Mouse (Mus musculus) kidney, adult 11 months (tissue): Measurements from ENCODE around the gene Nipal4.

ENCODE experiments used
- DNase-seq: peaks from one replicate; pipeline ENCODE4 v3.0.0; 2022

Gene Nipal4

GRCm38 (mm10) chr11:46156945-46157344 lies 9.4 kb downstream of the Nipal4 start:
- DNase-seq, result no peak

DNA sequence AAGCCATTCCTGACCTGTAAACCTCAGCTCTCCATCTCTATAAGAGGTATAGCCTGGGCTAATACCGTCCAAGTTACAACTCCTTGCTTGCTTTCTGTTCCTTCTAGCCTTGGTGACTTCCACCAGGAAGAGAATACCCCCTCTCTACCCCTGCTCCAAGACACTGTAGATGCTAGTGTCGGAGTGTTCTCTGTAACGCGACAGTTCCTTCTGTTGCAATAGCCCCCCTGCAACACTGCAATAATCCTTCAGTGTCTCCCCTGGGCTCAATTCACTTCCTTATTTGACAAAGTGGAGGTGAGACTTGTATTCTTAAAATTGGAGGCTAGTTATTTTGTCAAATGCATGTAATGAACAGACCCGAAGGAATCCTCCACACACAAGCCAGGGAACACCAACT lies 19.7 kb downstream of the Nipal4 start:
- DNase-seq, result no peak

DNA sequence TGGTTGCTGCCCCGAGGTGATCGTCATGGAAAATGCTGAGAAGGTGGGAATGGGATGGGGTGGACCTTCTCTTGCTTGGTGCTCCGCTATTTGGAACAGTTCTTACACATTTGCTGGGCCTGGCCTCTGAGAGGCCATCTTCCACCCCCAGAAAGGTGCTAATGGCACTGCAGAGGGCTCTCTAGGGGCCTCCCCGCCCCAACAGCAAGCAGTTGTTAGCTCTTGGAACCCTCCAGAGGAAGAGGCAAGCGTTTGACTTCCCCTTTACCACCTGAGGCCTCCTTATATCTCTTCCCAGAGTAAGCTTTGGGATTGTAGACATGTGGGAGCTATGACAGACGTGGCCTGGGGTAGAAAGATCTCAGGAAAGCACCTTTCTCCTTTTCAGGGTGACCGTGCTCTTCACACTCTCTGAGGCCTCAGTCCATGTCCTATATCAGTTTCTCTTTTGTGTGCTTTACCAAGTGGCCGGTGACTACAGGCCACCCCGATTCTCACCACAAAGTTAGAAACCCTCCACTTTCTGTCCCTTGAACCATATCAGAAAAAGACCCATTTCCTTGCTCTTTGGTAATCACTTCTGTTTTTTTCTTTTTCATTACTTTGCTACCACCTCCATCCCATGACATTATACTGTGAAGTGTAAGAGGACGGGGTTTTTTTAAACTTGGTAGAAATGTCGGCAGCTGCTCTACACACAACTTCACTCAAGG lies 21.0 kb downstream of the Nipal4 start:
- no peak for DNase-seq

GRCm38 (mm10) chr11:46143342-46143741 lies 23.0 kb downstream of the Nipal4 start:
- no peak for DNase-seq

- no peak for DNase-seq
Measured at GRCm38 (mm10) chr11:46134899-46135298, 31.4 kb downstream of the Nipal4 start.

DNA sequence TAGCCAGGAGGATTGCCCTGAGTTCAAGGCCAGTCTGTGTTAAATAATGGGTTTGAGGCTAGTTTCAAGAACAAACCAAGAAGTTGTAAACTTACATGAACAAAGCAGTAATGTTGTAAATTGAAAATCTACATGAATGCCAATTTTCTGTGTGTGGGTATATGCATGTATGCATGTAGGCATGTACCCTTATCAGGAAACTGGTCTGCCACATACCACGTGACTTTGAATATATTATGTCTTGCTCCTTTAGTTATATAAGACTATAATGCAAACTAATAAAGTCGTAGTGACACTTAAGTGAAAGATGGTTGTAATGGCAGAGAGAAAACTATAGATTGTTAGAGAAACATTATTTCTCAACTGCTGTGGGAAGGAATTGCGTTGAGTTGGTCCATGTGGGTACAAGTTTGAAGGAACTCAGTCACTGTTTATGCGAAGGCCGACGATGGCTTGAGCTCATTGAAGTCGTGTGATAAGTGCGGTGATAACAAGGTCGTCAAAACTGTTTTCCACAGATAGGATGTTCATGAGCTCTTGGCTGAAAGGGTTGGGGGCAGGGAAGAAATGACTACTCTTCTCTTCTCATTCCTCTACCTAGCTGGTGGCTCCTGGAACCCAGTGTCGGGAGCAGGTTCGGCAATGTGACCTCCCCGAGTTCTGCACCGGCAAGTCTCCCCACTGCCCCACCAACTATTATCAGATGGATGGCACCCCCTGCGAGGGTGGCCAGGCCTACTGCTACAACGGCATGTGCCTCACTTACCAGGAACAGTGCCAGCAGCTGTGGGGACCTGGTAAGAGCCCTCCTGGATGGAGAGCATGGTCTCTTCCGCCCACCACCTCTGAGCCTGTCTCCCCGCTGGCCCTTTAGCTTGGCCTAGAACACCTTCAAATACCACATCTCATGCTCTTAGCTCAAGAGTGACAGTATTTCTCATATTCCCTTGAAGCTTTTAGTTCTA lies 35.0 kb downstream of the Nipal4 start:
- no peak for DNase-seq

DNA sequence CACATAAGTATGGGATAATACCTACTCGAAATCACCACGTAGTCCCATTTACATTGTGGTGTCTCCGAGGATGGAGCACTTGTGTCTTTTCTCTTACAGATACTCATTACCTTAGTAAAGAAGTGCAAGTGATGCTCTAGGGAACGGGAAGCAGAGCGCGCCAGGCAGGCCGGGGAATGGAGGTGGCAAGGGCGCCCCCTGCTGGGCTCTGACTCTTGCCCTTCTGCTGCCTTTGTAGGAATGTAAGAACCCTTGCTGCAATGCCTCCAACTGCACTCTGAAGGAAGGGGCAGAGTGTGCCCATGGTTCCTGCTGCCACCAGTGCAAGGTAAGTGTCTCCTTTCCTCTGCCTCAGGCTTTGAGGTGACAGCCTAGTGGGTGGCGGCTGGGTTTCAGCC lies 37.8 kb downstream of the Nipal4 start:
- DNase-seq, result peak; percentile 44

GRCm38 (mm10) chr11:46127621-46128547 lies 38.4 kb downstream of the Nipal4 start:
- DNase-seq, result peak; percentile 36

DNA sequence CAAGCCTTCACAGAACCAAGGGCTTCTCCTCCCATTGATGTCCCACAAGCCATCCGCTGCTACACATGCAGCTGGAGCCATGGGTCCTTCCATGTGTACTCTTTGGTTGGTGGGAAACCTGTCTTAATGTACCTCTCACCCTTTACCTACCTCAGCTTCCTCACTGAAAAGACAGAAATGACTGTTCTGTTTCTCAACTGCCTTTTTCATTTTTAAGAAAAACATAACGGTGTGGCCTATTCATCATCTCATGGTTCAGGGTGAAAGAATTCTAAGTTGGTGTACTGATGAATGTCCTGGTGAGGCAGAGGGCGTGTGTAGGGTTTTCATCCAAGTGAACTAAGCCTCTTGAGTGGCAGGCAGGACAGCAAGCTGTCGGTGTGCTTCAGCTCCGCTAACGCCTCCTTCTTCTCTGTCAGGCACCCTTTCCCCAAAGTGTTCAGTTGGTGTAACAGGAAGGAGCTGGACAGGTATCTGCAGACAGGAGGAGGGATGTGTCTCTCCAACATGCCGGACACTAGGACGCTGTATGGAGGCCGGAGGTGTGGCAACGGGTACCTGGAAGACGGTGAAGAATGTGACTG lies 39.4 kb downstream of the Nipal4 start:
- DNase-seq, result no peak

DNA sequence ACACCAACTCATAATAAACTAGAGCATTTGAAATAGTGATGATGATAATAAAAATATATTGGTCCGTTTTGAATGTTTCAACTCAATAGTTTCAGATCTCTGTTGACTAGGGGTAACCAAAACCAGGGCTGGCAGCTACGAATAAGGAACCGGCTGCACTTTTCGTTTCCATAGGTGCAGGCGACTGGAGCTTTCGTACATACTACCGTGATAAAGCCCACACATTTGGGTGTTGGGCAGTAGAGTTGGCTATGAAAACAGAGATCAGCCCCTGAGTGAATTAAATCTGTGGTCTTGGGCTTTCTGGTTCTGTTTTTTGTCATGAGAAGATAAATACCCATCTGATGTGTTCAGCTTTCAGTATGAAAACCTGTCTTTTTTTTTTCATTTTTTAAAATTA lies 40.0 kb downstream of the Nipal4 start:
- no peak for DNase-seq

DNA sequence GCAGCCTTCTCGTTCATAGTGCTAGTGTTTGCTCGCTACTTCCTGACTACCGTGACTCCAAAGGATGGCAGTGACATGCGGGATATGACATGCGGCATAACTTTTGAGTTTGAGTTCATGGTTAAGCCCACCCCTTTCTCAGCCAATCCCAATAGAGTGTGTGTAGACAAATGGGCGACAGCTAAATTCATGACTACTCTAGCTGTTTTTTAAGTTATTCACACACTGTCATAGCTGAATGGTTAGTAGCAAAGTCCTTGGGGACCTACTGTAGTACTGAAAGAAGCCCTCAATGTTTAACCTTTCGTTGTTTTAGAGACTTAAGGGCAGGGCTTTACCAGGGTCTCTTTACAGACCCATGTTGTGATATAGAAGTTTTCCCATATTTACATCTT lies 40.5 kb downstream of the Nipal4 start:
- no peak for DNase-seq

DNA sequence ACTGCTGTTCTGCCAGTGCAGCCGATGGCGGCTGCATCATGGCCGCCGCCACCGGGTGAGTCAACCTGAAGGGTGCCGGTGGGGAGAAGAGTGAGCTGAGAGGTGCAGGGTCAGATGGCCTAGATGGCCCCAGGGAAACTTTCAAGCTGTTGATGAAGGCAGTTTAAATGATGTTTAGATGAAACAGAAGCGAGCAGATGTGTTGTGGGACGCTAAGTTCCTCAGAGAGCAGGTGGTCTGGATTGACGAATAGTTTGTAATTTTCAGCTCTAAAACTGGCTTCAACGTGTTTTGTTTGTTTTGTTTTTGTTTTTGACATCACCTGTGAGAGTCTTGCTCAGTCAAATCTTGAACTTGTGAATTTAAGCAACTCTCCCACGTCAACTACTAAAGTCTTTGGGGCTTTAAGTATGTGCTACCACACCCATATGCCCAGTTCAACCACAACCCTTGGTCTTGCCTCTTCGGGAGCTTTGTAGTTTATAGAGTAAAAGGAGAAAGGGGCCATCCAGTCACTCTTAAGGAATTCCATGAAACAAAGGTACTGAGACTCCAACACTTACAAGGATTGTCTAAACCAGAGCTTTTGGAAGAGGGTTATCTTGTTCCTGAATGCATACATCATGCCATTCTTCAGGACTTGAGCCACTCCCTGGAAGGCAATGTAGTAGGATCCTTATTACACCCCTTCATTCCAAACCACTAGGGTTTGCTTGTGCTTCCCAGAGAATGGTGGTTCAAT lies 41.0 kb downstream of the Nipal4 start:
- no peak for DNase-seq

DNA sequence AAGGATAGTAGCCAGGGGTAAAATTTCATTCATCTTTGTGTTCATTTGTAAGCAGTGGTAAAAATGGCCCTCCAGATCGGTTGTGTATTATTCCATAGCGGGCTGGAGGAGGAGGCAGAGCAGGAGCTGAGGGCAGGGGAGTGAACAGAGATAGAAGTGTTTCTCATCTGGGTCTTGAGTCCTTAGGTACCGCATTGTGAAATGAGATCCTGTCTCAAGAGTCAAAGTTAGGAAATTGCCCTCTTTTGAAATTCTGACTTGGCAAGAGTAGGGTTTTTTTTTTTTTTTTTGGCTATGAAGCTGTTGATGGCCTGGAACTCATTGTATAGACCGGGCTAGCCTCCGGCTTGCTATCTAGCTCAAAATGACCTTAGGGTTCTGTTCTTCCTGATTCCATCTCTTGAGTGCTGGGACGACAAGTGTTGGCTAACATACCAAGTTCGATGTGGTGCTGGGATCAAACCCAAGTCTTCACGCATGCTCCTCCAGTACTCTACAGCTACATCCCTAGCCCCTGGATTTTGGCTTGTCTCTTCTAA lies 42.9 kb downstream of the Nipal4 start:
- no peak for DNase-seq

GRCm38 (mm10) chr11:46122875-46123274 lies 43.4 kb downstream of the Nipal4 start:
- no peak for DNase-seq

- DNase-seq, result no peak
Measured at GRCm38 (mm10) chr11:46121666-46122065, 44.6 kb downstream of the Nipal4 start.

DNA sequence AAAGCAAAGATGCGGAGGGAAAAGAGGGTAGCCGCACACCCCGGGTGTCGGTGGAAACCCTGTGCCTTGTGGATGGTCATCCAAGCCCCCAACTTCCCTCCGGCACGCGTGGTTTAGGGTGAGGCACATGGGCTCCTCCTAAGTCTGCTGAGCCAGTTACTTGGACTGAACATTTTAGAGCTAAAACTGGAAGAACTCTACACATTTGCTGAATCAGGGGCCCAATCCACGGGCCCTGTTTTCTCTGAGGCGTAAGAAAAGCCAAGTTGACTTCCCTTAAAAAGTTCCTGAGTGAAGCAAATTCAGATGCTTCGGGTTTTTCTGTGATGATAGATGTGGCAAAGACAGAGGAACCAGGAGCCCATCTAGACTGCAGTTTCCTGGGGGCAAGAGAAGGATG lies 46.2 kb downstream of the Nipal4 start:
- no peak for DNase-seq

DNA sequence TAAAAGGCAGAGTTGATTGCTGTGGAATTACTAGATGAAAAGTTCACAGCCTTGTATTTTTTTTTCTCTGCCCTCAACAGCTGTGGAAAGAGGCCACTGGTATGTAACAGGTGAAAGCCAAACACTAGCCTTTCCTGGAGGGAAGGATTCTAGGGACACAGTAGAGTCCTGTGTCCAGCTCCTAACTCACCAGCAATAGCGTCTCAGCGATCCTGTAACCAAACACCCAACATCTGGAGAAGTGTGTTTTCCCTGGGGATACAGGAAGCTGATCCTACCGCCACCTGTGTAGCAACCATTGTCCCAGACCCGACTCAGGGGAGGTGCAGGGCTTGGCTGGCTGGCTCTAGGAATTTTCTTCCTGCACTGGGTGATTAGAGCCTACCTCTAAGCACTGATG lies 46.7 kb downstream of the Nipal4 start:
- no peak for DNase-seq

GRCm38 (mm10) chr11:46116510-46116909 lies 49.8 kb downstream of the Nipal4 start:
- no peak for DNase-seq

DNA sequence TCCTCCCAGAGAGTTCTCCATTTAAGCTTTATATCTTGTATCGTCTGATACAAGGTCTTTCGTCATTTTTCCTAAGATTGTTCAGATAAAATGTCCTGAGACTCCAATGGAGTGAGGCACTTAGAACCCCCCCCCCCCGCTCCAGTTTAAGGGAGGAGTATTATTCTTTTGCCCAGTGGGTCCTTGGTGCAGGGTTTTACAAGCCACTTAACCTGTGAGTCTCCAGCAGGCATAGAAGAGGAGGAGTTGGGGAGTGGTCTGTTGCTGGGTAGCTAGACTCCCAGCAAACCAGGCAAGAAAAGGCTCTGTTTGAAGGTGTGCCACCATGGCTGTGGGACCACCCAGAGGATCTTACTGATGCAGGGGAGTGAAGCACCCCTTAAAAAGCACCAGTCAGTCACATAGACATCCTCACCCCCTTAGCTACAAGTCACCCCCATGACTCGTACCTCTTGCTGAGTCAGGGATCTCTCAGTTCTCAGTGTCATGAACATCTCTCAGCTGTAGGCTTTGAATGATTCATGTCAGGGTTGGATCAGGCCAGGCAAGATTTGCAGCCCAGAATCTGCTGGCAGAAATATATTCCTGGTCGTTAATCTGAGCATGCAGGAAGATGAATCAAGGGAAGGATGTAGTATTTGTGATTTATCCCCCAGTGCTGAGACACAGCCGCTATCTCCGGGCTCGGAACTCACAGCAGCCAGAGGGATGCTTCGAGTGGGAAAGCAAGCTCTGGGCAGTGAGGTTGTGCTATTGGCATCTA lies 50.7 kb downstream of the Nipal4 start:
- DNase-seq, result peak; percentile 9

DNA sequence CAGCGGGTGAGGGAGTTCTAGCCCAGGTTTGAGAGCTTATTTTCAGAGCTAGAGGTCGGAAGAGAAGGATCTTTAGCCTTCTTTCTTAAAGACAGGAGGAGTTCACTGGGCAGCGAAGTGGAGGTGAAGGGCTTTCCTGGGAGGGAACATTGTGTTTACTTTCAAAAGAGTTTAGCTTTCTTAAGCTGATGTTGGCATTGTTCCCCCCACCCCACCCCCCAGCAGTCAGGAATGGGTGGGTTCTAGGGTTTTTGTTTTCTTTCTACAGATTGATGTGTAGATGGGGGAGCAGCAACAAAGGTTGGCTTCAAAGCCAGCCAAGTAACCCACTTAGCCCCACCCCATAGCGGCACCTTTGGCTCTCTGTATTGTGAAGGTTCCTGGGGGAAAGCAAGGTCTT lies 51.3 kb downstream of the Nipal4 start:
- no peak for DNase-seq

DNA sequence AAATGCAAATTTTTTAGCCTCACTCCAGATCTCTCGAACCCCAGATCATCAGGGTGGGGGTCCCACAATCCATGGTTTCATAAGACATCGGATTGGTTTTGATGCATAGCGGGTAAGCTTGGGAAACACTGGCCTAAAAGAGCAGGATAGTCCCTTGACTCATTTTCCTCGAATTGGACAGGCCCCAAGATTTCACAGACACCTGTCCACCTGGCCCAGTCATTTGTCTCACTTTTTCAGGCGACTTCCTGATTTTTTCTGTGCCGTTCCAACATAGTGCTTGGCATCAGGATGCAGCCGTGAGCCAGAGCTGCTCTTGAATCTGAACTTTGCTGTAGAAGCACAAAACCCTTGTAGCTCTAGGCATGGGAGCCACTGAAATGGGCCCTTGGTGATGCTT lies 52.1 kb downstream of the Nipal4 start:
- DNase-seq, result no peak
